Mouse (Mus musculus): ENCODE results near the gene Zscan25. TPM values are rescaled to one million over a fixed set of nuclear protein-coding genes. Genes with fewer than 3 reads are reported as not detected.
"Not testable (repeated sequence)": the region's sequence is repeated elsewhere in the genome, so short reads cannot be mapped to it uniquely, and the experiment has no call there.

Gene Zscan25
- 10 to 100 TPM; 14.8 to 19.6 TPM for total RNA-seq (2021)
- long read RNA-seq, experiment 1, partial matches to known transcripts = 0 of 6 reads
- long read RNA-seq, experiment 1, other reads (novel, unspliced or antisense) = 6 of 6 reads
- long read RNA-seq, experiment 2, partial matches to known transcripts = 1 of 6 reads
- long read RNA-seq, experiment 2, other reads (novel, unspliced or antisense) = 5 of 6 reads

GRCm38 (mm10) chr5:145280371-145281143 lies at the start of gene Zscan25:
Zscan25 (plus strand) TSS chr5:145280500.
- peak; percentile 86 to 92 for DNase-seq (ENCODE audit: low spot score in 2 of 2)

- no peak for DNase-seq (ENCODE audit: low spot score in 2 of 2)
Measured at GRCm38 (mm10) chr5:145230641-145231040, 49.7 kb upstream of the Zscan25 start.

GRCm38 (mm10) chr5:145231367-145231871 lies 48.9 kb upstream of the Zscan25 start, which contains the start of gene Zfp655:
Zfp655 (plus strand) TSS chr5:145231715.
- peak; percentile 97 to 98 for DNase-seq (ENCODE audit: low spot score in 2 of 2)

- peak in 1 of 2 experiments; percentile 12 for DNase-seq (ENCODE audit: low spot score in 2 of 2)
Measured at GRCm38 (mm10) chr5:145231893-145232411, 48.3 kb upstream of the Zscan25 start.

GRCm38 (mm10) chr5:145234636-145235035 lies 45.7 kb upstream of the Zscan25 start:
- no peak for DNase-seq (ENCODE audit: low spot score in 2 of 2)

- no peak for DNase-seq (ENCODE audit: low spot score in 2 of 2)
Measured at GRCm38 (mm10) chr5:145249520-145249919, 30.8 kb upstream of the Zscan25 start.

- DNase-seq (ENCODE audit: low spot score in 2 of 2) = not testable (repeated sequence)
Measured at GRCm38 (mm10) chr5:145273568-145273967, 6.7 kb upstream of the Zscan25 start.

GRCm38 (mm10) chr5:145279948-145280347 lies 352 bp upstream of the Zscan25 start:
- DNase-seq (ENCODE audit: low spot score in 2 of 2) = no peak

- no peak for DNase-seq (ENCODE audit: low spot score in 2 of 2)
Measured at GRCm38 (mm10) chr5:145288382-145288781, 8.1 kb downstream of the Zscan25 start.

- no peak for DNase-seq (ENCODE audit: low spot score in 2 of 2)
Measured at GRCm38 (mm10) chr5:145290697-145291096, 10.4 kb downstream of the Zscan25 start.

GRCm38 (mm10) chr5:145292398-145292797 lies 12.1 kb downstream of the Zscan25 start:
- no peak for DNase-seq (ENCODE audit: low spot score in 2 of 2)

- no peak for DNase-seq (ENCODE audit: low spot score in 2 of 2)
Measured at GRCm38 (mm10) chr5:145300469-145300868, 20.2 kb downstream of the Zscan25 start.

- DNase-seq (ENCODE audit: low spot score in 2 of 2) = not testable (repeated sequence)
Measured at GRCm38 (mm10) chr5:145301796-145302195, 21.5 kb downstream of the Zscan25 start.

GRCm38 (mm10) chr5:145302424-145302823 lies 22.1 kb downstream of the Zscan25 start:
- no peak for DNase-seq (ENCODE audit: low spot score in 2 of 2)

- not testable (repeated sequence) for DNase-seq (ENCODE audit: low spot score in 2 of 2)
Measured at GRCm38 (mm10) chr5:145306953-145307352, 26.7 kb downstream of the Zscan25 start.

GRCm38 (mm10) chr5:145307811-145308210 lies 27.5 kb downstream of the Zscan25 start:
- DNase-seq (ENCODE audit: low spot score in 2 of 2) = not testable (repeated sequence)

GRCm38 (mm10) chr5:145313845-145314244 lies 33.5 kb downstream of the Zscan25 start:
- no peak for DNase-seq (ENCODE audit: low spot score in 2 of 2)

GRCm38 (mm10) chr5:145317141-145317540 lies 36.8 kb downstream of the Zscan25 start:
- DNase-seq (ENCODE audit: low spot score in 2 of 2) = no peak

- DNase-seq (ENCODE audit: low spot score in 2 of 2) = not testable (repeated sequence)
Measured at GRCm38 (mm10) chr5:145338756-145339155, 58.5 kb downstream of the Zscan25 start.
